Mouse (Mus musculus) erythroblast, embryonic 14.5 days (primary cell): ENCODE measurements around the gene Gm21773. TPM values are rescaled to one million over a fixed set of nuclear protein-coding genes. Genes with fewer than 3 reads are reported as not detected.
"Not testable (repeated sequence)": the region's sequence is repeated elsewhere in the genome, so short reads cannot be mapped to it uniquely, and the experiment has no call there.

Experiments used
- H3K27me3 ChIP-seq: 2 replicates; pipeline ENCODE4 v1.6.1; 2012; ENCODE audit warnings: inconsistent platforms; ENCODE audit not compliant: control insufficient read depth
- H3K36me3 ChIP-seq: 2 replicates; pipeline ENCODE4 v1.6.1; 2012; ENCODE audit warnings: mild to moderate bottlenecking, inconsistent platforms; ENCODE audit not compliant: control insufficient read depth
- H3K4me1 ChIP-seq: 2 replicates; pipeline ENCODE4 v1.6.1; 2012; ENCODE audit warnings: inconsistent platforms; ENCODE audit not compliant: control insufficient read depth
- H3K4me3 ChIP-seq: replicated peaks from 2 replicates; pipeline ENCODE3; 2012; ENCODE audit warnings: moderate library complexity, mild to moderate bottlenecking, inconsistent platforms
- H3K9me3 ChIP-seq: 2 replicates; pipeline ENCODE4 v1.6.1; 2012; ENCODE audit warnings: low read length, inconsistent platforms, mixed read lengths; ENCODE audit not compliant: control insufficient read depth
- polyA plus RNA-seq: library from polyadenylated mRNA; stranded (reverse); fragments of >175 nt; gene quantifications from 2 replicates; pipeline ENCODE4 v1.2.3, GENCODE M21; 2012

Gm21773 gene
- polyA plus RNA-seq: not detected in 2 replicates

GRCm38 (mm10) chrY:25309260-25309659, at the start of gene Gm21773:
Gene Gm21773, minus strand, starts transcription at chrY:25309360.
- H3K4me1 ChIP-seq, H3K36me3 ChIP-seq, H3K9me3 ChIP-seq, H3K27me3 ChIP-seq, H3K4me3 ChIP-seq: not testable (repeated sequence)
